Mouse (Mus musculus) cerebellum, adult (tissue): Measurements from ENCODE around the gene Gm28048.

ENCODE experiments used
- ATAC-seq: cut with Nextera tagmentation; 2 replicates; pipeline ENCODE4 v1.9.2; 2017; ENCODE audit warnings: mild to moderate bottlenecking, moderate library complexity, mixed read lengths; ENCODE audit not compliant: insufficient number of reproducible peaks, low FRiP score, low TSS enrichment

The Gm28048 gene

DNA sequence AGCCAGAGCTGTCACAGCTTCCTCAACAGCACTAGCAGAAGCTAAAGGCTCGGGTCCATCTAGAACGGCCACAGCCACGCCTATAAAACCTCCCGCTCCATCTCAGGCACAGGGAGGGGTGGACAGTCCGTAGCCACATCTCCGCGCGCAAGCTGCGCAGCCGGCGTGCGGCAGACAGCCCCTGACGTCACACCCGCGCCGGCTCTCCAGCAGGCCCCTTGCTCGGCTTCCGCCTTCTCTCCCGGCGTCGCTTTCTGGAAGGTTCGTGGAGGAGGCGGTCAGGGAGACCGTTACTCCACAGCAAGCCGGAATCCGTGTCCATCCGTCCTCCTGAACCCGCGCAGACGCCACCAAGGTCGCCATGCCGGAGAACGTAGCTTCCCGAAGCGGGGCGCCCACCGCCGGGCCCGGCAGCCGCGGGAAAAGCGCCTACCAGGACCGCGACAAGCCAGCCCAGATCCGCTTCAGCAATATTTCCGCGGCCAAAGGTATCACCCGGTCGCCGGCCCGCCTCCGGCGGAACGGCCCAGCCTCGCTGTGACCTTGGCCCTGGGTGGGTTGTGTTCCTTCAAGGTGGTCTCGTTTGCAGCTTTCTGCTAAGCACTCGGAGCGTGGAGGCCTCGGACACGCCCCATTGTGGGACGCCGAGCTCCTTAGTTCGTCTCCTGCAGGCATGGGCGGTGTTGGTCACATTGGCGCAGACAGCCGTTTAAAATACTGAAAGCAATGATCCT is 8.7 kb upstream of the Gm28048 start, which contains the start of gene Cct4:
Gene Cct4, plus strand, starts transcription at position 127 of the 734 bp plus-strand sequence.
- peak; percentile 99 for ATAC-seq

DNA sequence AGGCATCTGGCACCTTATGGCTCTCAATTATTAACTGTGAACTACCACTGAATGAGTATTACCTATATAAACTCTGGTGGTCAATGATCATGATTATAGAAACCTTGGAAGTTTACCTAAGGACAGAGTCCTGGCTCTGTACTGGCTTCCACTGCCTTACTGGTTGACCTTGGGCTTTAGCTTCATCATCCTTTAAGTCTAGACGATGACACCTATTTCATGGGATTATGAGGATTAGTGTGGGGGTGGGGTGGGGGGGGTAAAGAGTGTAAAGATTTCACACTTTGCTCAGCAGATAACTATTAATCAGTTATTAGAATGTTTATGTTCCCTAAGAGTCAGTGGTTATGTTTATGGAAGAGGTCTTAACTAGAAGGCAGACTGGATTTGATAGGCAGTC is 7.9 kb upstream of the Gm28048 start:
- ATAC-seq = no peak

GRCm38 (mm10) chr11:22987357-22987756 is 5.5 kb upstream of the Gm28048 start:
- no peak for ATAC-seq

- ATAC-seq = no peak
Measured at GRCm38 (mm10) chr11:22985510-22985909, 3.6 kb upstream of the Gm28048 start.

DNA sequence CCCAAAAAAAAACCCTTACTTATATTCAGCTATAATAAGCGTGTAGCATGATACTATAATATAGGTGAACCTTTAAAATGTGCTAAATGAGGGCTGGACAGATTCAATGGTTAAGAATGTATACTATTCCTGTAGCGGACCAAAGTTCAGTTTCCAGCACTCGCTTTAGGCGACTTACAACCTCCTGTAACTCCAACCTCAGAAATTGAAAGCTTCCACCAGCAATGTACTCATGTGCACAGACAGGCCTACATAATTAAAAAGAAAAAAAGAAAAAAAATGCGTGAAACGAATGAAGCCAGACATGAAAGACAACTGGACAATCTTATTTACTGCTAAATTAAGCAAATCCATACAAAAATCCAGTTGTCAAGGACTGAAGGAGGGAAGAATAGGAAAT is 956 bp upstream of the Gm28048 start:
- ATAC-seq = no peak

GRCm38 (mm10) chr11:22981543-22981950 is 343 bp downstream of the Gm28048 start:
- no peak; the same call in 1 of the 2 replicates for ATAC-seq

GRCm38 (mm10) chr11:22981041-22981440 is 849 bp downstream of the Gm28048 start:
- no peak for ATAC-seq

DNA sequence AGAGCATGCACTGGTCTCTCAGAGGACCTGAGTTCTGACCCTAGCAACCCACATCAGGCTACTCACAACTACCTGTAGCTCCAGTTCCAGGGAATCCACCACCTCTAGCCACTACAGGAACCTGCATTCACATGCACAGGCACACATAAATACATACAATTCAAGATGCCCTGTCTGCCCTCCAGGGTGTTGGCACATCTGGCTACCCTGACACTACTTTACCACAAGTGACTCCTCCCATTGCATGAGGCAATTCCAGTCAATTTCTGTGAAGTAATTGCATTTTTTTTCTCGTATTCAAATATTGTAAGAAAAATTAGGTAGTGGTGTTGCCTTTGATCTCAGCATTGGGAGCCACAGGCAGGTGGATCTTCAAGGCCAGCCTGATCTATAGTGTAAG is 2.7 kb downstream of the Gm28048 start:
- no peak for ATAC-seq

- peak; percentile 42; the same call in 1 of the 2 replicates for ATAC-seq
Measured at GRCm38 (mm10) chr11:22978711-22979110, 3.2 kb downstream of the Gm28048 start.

DNA sequence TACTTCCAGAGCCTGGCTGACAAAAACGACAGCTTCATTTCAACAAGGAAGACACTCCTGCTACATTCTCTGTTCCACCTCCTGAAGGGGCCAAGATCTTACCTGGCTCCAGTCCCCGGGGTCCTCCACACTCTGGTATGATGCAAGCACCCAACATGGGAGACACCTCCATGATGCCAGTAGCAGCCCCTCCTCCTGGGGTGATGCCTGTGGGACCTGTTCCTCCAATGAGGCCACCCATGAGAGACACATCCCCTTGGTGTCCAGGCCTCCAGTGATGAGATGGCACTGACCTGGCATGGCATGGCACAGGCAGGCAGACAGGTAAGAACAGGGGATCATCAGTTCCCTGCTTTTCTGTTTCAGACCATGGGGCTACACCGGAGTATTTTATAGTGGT is 3.7 kb downstream of the Gm28048 start:
- no peak for ATAC-seq

GRCm38 (mm10) chr11:22973599-22973998 is 8.3 kb downstream of the Gm28048 start:
- no peak for ATAC-seq

DNA sequence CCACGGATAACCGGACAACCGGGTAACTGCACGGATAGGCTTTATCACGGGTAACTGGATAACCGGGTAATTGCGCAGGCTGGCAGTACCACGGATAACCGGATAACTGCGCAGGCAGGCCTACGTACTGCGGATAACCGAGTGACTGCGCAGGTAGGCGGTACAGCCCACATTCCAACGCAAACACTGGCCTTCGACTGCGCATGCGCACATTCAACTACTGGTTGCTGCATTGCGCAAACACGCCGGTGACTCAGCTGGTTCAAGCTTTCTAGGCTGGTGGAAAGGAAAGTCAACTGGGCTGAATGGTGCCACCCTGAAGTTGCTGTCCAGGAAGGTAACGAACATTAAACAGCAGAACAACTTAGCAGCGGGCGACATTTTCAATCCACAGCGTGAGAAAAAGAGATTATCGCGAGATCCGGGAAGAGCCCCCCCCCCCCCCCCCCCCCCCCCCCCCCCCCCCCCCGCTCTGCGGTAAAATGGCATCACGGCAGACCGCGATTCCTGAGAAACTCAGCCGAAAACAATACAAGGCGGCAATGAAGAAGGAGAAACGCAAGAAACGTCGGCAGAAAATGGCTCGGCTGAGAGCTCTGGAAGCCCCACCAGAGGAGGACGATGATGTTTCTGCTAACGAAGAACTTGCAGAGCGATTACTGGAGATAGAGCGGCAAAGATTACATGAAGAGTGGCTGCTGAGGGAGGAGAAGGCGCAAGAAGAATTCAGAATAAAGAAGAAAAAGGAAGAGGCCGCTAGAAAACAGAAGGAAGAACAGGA is 9.0 kb downstream of the Gm28048 start:
- peak; percentile 39 for ATAC-seq

DNA sequence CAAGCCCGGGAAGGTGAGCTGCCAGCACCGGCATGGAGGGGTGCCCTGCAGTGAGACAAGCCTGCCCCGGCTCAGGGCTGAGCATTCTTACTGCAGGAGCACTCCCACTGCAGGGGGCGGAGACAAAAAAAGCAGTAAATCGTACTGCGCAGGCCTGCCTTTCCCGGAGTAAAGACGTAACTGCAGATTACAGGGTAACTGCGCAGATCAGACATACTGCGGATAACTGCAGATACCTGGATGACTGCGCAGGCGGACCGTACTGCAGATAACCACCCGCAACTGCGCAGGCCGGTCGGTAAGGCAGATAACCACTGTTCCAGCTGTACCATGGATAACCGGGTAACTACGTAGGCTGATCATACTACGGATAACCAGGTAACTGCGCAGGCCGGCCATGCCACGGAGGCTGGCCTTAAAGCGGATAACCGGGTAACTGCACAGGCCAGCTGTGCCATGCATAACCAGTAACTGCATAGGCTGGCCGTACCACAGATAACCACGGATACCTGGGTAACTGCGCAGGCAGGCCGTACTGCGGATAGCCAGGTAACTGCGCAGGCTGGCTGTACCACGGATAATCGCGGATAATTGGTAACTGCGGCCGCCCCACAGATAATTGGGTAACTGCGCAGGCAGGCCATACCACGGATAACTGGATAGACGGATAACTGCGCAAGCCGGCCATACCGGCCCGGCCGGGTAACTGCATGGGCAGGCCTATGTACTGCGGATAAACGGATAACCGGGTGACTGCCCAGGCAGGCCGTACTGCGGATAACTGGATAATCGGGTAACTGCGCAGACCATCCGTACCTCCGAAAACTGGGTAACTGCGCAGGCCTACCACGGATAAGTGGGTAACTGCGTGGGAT is 9.8 kb downstream of the Gm28048 start, which contains the start of gene Zrsr1:
Gene Zrsr1, plus strand, starts transcription at position 171 of the 875 bp plus-strand sequence.
- ATAC-seq = peak; percentile 81

GRCm38 (mm10) chr11:22970546-22970945 is 11.3 kb downstream of the Gm28048 start:
- ATAC-seq = no peak

DNA sequence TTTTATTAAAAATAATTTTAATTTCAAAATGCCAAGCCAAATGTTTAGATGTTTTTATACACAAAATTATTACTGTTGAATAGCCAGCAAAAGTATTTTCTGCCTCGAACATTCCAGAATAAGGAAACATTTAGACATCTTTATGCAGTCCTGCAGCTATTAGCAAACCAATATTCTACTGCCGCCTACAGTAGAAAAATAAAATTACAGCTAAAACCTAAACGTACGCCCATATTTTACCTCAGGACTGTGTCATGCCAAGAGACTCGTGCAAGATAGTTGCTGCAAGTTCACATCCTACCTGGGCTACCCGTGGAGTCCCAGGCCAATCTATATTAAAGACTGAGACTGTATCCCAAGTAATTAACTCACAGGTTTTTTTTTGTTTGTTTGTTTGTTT is 12.4 kb downstream of the Gm28048 start:
- no peak for ATAC-seq

DNA sequence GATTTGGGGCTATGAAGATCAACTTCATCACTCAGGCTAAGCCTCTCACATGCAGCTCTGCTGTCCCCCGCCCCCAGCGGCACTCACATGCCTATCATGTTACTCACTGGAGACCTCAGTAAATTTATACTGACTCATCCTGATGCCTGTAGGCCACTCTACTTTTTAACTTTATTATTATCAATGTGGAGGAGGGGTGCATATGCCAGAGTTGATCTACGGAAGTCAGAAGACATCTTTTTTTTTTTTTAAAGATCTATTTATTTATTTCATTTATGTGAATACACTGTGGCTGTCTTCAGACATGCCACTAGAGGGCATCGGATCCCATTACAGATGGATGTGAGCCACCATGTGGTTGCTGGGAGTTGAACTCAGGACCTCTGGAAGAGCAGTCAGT is 16.4 kb downstream of the Gm28048 start:
- no peak for ATAC-seq

DNA sequence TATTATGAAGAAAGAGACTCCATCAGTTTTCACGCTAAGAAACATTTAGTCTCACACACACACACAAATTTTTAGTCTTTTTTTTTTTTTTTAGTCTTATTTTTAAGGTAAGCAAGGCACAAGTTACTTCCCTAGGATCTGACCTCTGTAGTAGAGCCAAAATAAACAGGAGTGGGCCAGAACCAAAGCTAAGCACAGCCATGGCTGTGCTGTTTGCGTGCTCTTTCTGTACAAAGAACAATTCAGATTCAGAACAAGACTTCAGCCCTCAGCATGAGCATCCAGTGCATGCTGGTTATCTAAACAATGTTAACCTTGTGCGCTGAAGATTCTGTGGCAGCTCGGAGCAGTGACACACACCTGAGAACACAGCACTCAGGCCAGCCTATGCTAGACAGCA is 17.5 kb downstream of the Gm28048 start:
- ATAC-seq = no peak

DNA sequence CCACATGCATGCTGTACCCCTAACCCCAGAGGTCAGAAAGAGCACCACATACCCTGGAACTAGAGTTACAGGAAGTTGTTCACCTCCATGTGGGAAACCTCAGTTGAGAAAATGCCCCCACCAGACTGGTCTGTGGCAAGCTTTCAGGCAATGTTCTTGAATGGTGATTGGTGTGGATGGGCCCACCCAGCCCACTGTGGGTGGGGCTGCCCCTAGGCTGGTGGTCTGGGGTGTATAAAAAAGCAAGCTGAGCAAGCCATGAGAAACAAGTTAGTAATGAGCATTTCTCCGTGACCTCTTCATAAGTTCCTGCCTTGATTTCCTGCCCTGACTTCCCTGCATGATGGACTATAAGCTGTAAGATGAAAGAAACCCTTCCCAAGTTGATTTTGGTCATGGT is 19.8 kb downstream of the Gm28048 start:
- no peak for ATAC-seq

GRCm38 (mm10) chr11:22957791-22958374 is 24.0 kb downstream of the Gm28048 start:
- ATAC-seq = no peak

DNA sequence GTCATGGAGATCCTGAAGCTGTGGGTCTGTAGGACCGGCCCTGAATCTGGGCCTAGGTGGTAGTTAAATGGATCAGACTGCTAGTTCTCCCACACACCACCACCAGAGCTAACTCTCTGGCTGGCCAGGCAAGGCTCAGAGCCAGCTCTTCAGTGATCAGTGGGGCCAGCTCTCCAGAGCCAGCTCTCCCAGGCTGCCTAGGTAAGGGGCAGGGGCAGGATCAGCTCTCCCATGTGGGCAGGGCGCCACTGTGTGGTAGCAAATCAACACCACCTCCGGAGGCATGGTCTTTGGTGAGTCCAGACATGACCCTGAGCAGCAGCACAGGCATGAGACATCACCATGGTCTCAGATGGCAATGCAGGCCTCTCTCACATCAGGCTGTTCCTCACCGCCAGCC is 25.1 kb downstream of the Gm28048 start:
- no peak for ATAC-seq
